Mouse (Mus musculus) T-cell, adult 66 days (primary cell): Measurements from ENCODE around the gene Polr2j. TPM values are rescaled to one million over a fixed set of nuclear protein-coding genes. Genes with fewer than 3 reads are reported as not detected.

Experiments
- total RNA-seq, 2 experiments: library from RNA; stranded (reverse); gene quantifications; 3 replicates in 1 of 2; 4 replicates in 1 of 2; pipeline ENCODE4 v1.2.4; 2023

Gene Polr2j
- total RNA-seq, result 10 to 100 TPM; 60.5 to 61.6 TPM

GRCm38 (mm10) chr5:136115891-136116783 lies at the start of gene Polr2j:
TSS of gene Polr2j (plus strand) at chr5:136116631.

GRCm38 (mm10) chr5:136083669-136084107 lies 32.7 kb upstream of the Polr2j start, which contains the start of gene Rasa4:
TSS of gene Rasa4 (plus strand) at chr5:136083916.

GRCm38 (mm10) chr5:136135571-136136291 lies 19.3 kb downstream of the Polr2j start, which contains the start of the genes Lrwd1 and Alkbh4:
TSS of gene Lrwd1 (minus strand) at chr5:136136074.
TSS of gene Alkbh4 (plus strand) at chr5:136136146.

GRCm38 (mm10) chr5:136170512-136171362 lies 54.3 kb downstream of the Polr2j start, which contains the start of gene Orai2:
TSS of gene Orai2 (minus strand) at chr5:136170713.

Other genes starting within 250 kb of the Polr2j start
- gene Hspb1, start 228.7 kb upstream of the Polr2j start, total RNA-seq, result not detected
- gene Ywhag, start 182.0 kb upstream of the Polr2j start, total RNA-seq, result 10 to 100 TPM; 62.2 to 73.1 TPM
- 1 to 10 TPM in 1 of 2 experiments, not detected in 1; 1.7 TPM for gene Ssc4d, start 142.1 kb upstream of the Polr2j start, total RNA-seq
- not detected for gene Zp3, start 136.5 kb upstream of the Polr2j start, total RNA-seq
- gene Dtx2, start 121.8 kb upstream of the Polr2j start, total RNA-seq, result 10 to 100 TPM; 36.8 to 38.0 TPM
- under 1 TPM; 0.44 to 0.71 TPM for gene Upk3b, start 78.1 kb upstream of the Polr2j start, total RNA-seq
- not detected for gene Upk3bl, start 62.1 kb upstream of the Polr2j start, total RNA-seq
- 1 to 10 TPM; 5.0 to 6.5 TPM for gene Rasa4, start 32.7 kb upstream of the Polr2j start, total RNA-seq
- gene Lrwd1, start 19.4 kb downstream of the Polr2j start, total RNA-seq, result 10 to 100 TPM; 45.7 to 60.0 TPM
- gene Alkbh4, start 19.5 kb downstream of the Polr2j start, total RNA-seq, result 10 to 100 TPM; 36.6 to 38.4 TPM
- 100 to 1,000 TPM; 248 to 265 TPM for gene Orai2, start 54.1 kb downstream of the Polr2j start, total RNA-seq
- gene Prkrip1, start 82.3 kb downstream of the Polr2j start, total RNA-seq, result 10 to 100 TPM; 29.7 to 35.2 TPM
- gene Sh2b2, start 129.9 kb downstream of the Polr2j start, total RNA-seq, result 1 to 10 TPM in 1 of 2 experiments, under 1 TPM in 1; 0.99 to 4.1 TPM